Mouse (Mus musculus) heart, postnatal 25 days (tissue): ENCODE measurements around the gene Tbc1d9. TPM values are rescaled to one million over a fixed set of nuclear protein-coding genes. Genes with fewer than 3 reads are reported as not detected.
"Not testable (repeated sequence)": the region's sequence is repeated elsewhere in the genome, so short reads cannot be mapped to it uniquely, and the experiment has no call there.

Experiments used
- DNase-seq: peaks from one replicate; pipeline ENCODE4 v3.0.0; 2022; ENCODE audit warnings: low spot score
- intact Hi-C: fragments of 180-260 bp; cut with DNase I; formaldehyde crosslinking; loops from one replicate; pipeline ENCODE4 v1.15.1; 2025
- total RNA-seq, 2 experiments: library from RNA; stranded (reverse); gene quantifications; 2 replicates each; pipeline ENCODE4 v1.2.3; 2021

The Tbc1d9 gene
- total RNA-seq, 2 experiments from 2014 or later = 2.1 to 2.8 TPM

GRCm38 (mm10) chr8:83304946-83305345 lies 139.8 kb downstream of the Tbc1d9 start:
- intact Hi-C loops = no loop called here
- no peak for DNase-seq

DNA sequence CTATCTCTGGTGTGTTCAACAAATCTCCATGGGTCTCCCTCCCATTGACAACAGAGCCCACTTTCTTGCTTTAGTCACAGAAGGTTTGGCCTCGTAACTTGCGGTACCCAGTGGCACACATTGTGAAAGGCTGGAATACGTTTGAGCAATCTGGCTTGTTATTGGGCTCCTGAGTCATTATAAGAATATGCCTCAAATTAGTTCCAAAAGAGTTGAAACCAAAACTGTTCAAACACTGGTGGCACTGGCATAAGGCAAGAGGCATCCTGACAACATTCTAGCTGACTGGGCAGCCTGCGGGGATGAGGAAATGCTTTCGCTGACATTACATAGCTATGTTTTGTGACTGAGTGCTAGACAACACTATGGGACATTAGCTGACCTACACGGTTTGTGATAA lies 144.7 kb downstream of the Tbc1d9 start:
- DNase-seq = no peak
- intact Hi-C loops = no loop called here

GRCm38 (mm10) chr8:83315084-83315483 lies 149.9 kb downstream of the Tbc1d9 start:
- intact Hi-C loops, DNase-seq: not testable (repeated sequence)

DNA sequence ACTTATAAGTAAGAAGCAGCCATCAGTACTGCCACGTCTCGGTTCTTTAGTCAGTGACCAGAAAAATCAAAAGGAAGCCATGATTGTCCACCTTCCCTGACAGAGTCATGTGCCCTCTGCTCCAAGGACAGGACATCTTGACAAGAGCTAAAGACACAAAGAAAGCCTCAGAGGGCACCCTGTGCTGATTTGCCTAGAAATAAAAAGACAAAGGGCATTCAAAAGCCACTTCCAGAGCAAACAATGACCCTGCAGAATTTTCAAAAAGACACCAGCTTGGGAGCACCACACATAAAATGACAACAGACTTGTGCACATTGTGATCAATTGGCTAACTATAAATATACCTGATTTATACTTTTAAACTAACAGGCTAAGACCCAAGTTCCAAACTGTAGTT lies 150.5 kb downstream of the Tbc1d9 start:
- DNase-seq = no peak

GRCm38 (mm10) chr8:83320543-83320942 lies 155.4 kb downstream of the Tbc1d9 start:
- no peak for DNase-seq
- intact Hi-C loops = no loop called here

More for the DNA sequence above, 150.5 kb downstream of the Tbc1d9 start:
- intact Hi-C loops = no loop called here

DNA sequence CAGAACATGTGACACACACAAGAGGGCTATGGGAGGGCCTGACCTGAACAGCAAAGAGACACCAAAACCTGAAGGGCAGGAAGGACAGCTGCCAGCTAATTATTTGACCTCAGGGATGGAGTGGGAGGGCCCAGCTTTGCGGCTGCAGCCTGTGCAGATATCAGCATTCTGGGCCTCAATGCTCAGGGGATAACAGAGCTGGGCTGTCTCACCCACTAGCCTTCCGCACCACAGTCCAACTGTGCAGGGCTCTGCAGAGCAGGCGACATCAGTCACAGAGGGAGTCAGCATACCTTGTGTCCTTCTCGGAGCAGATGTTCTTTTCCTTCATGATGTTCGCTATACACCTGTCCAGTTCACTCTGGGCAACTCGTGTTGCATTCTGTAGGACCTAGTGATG lies 157.2 kb downstream of the Tbc1d9 start:
- intact Hi-C loops = no loop called here
- no peak for DNase-seq

Other genes with a start within 250 kb of the Tbc1d9 start
- gene Gm10645, start 818 bp downstream of the Tbc1d9 start, total RNA-seq = under 1 TPM in 1 of 2 experiments, not detected in 1; 0.23 TPM
- gene Ucp1, start 125.0 kb downstream of the Tbc1d9 start, total RNA-seq = 10 to 100 TPM in 1 of 2 experiments, 1 to 10 TPM in 1; 8.2 to 10.2 TPM
- 10 to 100 TPM in 1 of 2 experiments, 1 to 10 TPM in 1; 9.0 to 10.1 TPM for gene Elmod2, start 167.1 kb downstream of the Tbc1d9 start, total RNA-seq
- gene Mgat4d, start 183.1 kb downstream of the Tbc1d9 start, total RNA-seq = not detected
- not detected for gene Clgn, start 224.5 kb downstream of the Tbc1d9 start, total RNA-seq